Mouse (Mus musculus) CH12.LX (cell line): Measurements from ENCODE around the gene Zcchc3. TPM values are rescaled to one million over a fixed set of nuclear protein-coding genes. Genes with fewer than 3 reads are reported as not detected.

ENCODE experiments used
- DNase-seq: peaks from one replicate; pipeline ENCODE4 v3.0.0-alpha.2; 2013; ENCODE audit errors: extremely low read depth
- H3K27ac ChIP-seq: 2 replicates; pipeline ENCODE4 v1.5.1; 2012; ENCODE audit warnings: low read depth, mild to moderate bottlenecking, control low read depth, moderate library complexity; ENCODE audit not compliant: insufficient read depth
- H3K27me3 ChIP-seq: replicated peaks from 2 replicates; pipeline ENCODE3; 2012; ENCODE audit warnings: inconsistent platforms
- H3K36me3 ChIP-seq, 2 experiments: replicated peaks in 1 of 2; 2 replicates each; pipeline versions ENCODE3 to v1.6.1; 2012; ENCODE audit warnings: inconsistent platforms in 1 of 2, low read length in 1 of 2, mild to moderate bottlenecking in 1 of 2, mixed read lengths in 1 of 2, moderate library complexity in 1 of 2; ENCODE audit not compliant: control insufficient read depth in 1 of 2, insufficient read depth in 1 of 2
- H3K4me1 ChIP-seq, 2 experiments: 2 replicates each; pipeline ENCODE4 v1.6.1; 2012; ENCODE audit warnings: inconsistent platforms in 1 of 2, moderate library complexity in 1 of 2; ENCODE audit not compliant: insufficient read depth in 2 of 2, control insufficient read depth in 1 of 2
- H3K4me2 ChIP-seq: 2 replicates; pipeline ENCODE4 v1.6.1; 2012; ENCODE audit warnings: low read depth, mild to moderate bottlenecking, control low read depth; ENCODE audit not compliant: poor library complexity, insufficient read depth, severe bottlenecking
- H3K4me3 ChIP-seq, 3 experiments: fragments of 150-350 bp in 1 of 3; sonication (generic) in 1 of 3; replicated peaks in 1 of 3; 2 replicates each; pipeline versions ENCODE3 to v1.5.1; 2011 to 2012; ENCODE audit warnings: low read depth in 2 of 3, low read length in 2 of 3, mild to moderate bottlenecking in 2 of 3, moderate library complexity in 2 of 3, control low read depth in 1 of 3, improper control_type of control experiment in 1 of 3, inconsistent platforms in 1 of 3, mixed read lengths in 1 of 3; ENCODE audit not compliant: poor library complexity in 1 of 3
- H3K79me2 ChIP-seq: replicated peaks from 2 replicates; pipeline ENCODE4 v1.6.1; 2012; ENCODE audit warnings: mild to moderate bottlenecking, moderate library complexity; ENCODE audit not compliant: control insufficient read depth, poor library complexity, insufficient read depth, severe bottlenecking; ENCODE audit errors: extremely low read depth
- H3K9ac ChIP-seq: 2 replicates; pipeline ENCODE4 v1.6.1; 2012; ENCODE audit warnings: low read depth, mild to moderate bottlenecking, control low read depth, moderate library complexity; ENCODE audit not compliant: insufficient read depth
- H3K9me3 ChIP-seq: replicated peaks from 2 replicates; pipeline ENCODE3; 2012; ENCODE audit warnings: low read length, inconsistent platforms, mixed read lengths
- CHD1 ChIP-seq: IDR thresholded peaks from 2 replicates; pipeline ENCODE4 v1.6.1; 2012; ENCODE audit warnings: low read depth, low read length, improper control_type of control experiment, inconsistent platforms
- CHD2 ChIP-seq: IDR thresholded peaks from 2 replicates; pipeline ENCODE4 v1.6.1; 2011; ENCODE audit warnings: low read length, improper control_type of control experiment
- E2F4 ChIP-seq: IDR thresholded peaks from 2 replicates; pipeline ENCODE4 v1.6.1; 2011; ENCODE audit warnings: low read depth, low read length, improper control_type of control experiment; ENCODE audit not compliant: insufficient replicate concordance
- ELF1 ChIP-seq: IDR thresholded peaks from 2 replicates; pipeline ENCODE4 v1.6.1; 2014; ENCODE audit warnings: low read depth, mild to moderate bottlenecking, inconsistent platforms, low read length, improper control_type of control experiment
- ETS1 ChIP-seq: conservative IDR thresholded peaks from 2 replicates; pipeline ENCODE4 v1.6.1; 2012; ENCODE audit warnings: low read depth, mild to moderate bottlenecking, inconsistent platforms, low read length, improper control_type of control experiment, moderate library complexity
- GABPA ChIP-seq: IDR thresholded peaks from 2 replicates; pipeline ENCODE4 v1.6.1; 2012; ENCODE audit warnings: low read depth, low read length, improper control_type of control experiment, inconsistent platforms; ENCODE audit not compliant: insufficient replicate concordance
- HCFC1 ChIP-seq: IDR thresholded peaks from 2 replicates; pipeline ENCODE4 v1.6.1; 2012; ENCODE audit warnings: low read depth, mild to moderate bottlenecking, inconsistent platforms, low read length, improper control_type of control experiment
- KAT2A ChIP-seq: IDR thresholded peaks from 2 replicates; pipeline ENCODE4 v1.6.1; 2012; ENCODE audit warnings: low read length, improper control_type of control experiment, inconsistent platforms; ENCODE audit not compliant: insufficient replicate concordance
- MAX ChIP-seq: IDR thresholded peaks from 2 replicates; pipeline ENCODE4 v1.6.1; 2011; ENCODE audit warnings: low read length, improper control_type of control experiment
- MXI1 ChIP-seq: IDR thresholded peaks from 2 replicates; pipeline ENCODE4 v1.6.1; 2011; ENCODE audit warnings: mild to moderate bottlenecking, low read depth, low read length, improper control_type of control experiment
- POLR2AphosphoS2 ChIP-seq: IDR thresholded peaks from 2 replicates; pipeline ENCODE4 v1.6.1; 2011; ENCODE audit warnings: low read depth, low read length, improper control_type of control experiment
- RCOR1 ChIP-seq: conservative IDR thresholded peaks from 2 replicates; pipeline ENCODE4 v1.6.1; 2012; ENCODE audit warnings: low read depth, mild to moderate bottlenecking, inconsistent platforms, low read length, improper control_type of control experiment
- UBTF ChIP-seq: IDR thresholded peaks from 2 replicates; pipeline ENCODE4 v1.6.1; 2012; ENCODE audit warnings: low read depth, mild to moderate bottlenecking, inconsistent platforms, low read length, improper control_type of control experiment, moderate library complexity
- ZKSCAN1 ChIP-seq: IDR thresholded peaks from 2 replicates; pipeline ENCODE4 v1.6.1; 2012; ENCODE audit warnings: low read depth, inconsistent platforms, low read length, improper control_type of control experiment, borderline replicate concordance
- ZMIZ1 ChIP-seq: IDR thresholded peaks from 2 replicates; pipeline ENCODE4 v1.6.1; 2012; ENCODE audit warnings: low read depth, mild to moderate bottlenecking, inconsistent platforms, low read length, improper control_type of control experiment
- dilution Hi-C: fragments of 300-500 bp; cut with MboI; formaldehyde crosslinking; loops from 2 replicates; pipeline ENCODE4 v1.14.3; 2020; ENCODE audit warnings: low sequenced_read_pairs; ENCODE audit not compliant: extremely low pct_unique_long_range_greater_than_20kb, extremely low pct_ligation_motif_present
- in situ Hi-C: fragments of 300-500 bp; cut with MboI; formaldehyde crosslinking; loops from 3 replicates; pipeline ENCODE4 v1.14.3; 2019; ENCODE audit warnings: low sequenced_read_pairs, low pct_ligation_motif_present, low pct_unique_long_range_greater_than_20kb, mixed read lengths
- polyA plus RNA-seq: library from polyadenylated mRNA; unstranded; fragments of >175 nt; gene quantifications from 2 replicates; pipeline ENCODE4 v1.2.1, GENCODE M21; 2012; ENCODE audit warnings: low read depth; ENCODE audit not compliant: insufficient read length
- total RNA-seq, 2 experiments: library from RNA; depleted of rRNA; stranded (reverse); fragments of 300-350 nt in 1 of 2; fragments of >200 nt in 1 of 2; gene quantifications; 2 replicates each; pipeline ENCODE4 v1.2.3; 2012 to 2014

Zcchc3 gene
- total and polyA plus RNA-seq, 3 experiments, result not detected

DNA sequence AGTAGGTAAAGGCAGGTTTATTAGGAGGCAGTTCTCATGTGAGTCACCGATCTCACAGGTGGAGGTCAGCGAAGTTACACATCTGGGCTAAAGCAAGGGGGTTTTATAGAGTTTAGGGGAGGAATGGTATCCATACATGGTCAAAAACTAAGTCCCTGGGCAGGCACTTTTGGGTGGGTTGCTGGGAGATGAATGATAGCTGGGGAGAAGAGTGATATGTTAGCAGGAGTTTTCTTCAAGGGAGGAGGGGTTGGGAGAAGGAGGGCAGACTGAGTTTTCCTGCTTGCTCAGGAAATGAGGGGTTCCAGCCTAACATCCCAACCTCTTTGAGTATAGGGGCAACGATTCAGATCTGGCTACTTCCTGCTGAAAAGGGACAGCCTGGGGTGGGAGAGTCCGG, 460 bp upstream of the Zcchc3 start, which contains the start of gene 6820408C15Rik:
6820408C15Rik (plus strand) TSS at position 301 of the 400 bp plus-strand sequence.
- in situ Hi-C loops, result no loop called here
- Histone ChIP-seq H3K9ac (no peak within 1 kb of the TSS), H3K27me3 (peaks cover 17% of the 10 kb centered on the region), H3K9me3 (peaks cover 33% of the 10 kb centered on the region), H3K4me3 (no peak within 1 kb of the TSS), H3K79me2 (no peaks in the 10 kb centered on the region), H3K4me1 (no peaks in the 10 kb centered on the region), H3K36me3 (no peaks in the 10 kb centered on the region), H3K27ac (no peak within 1 kb of the TSS), H3K4me2 (no peak within 1 kb of the TSS)
- no peak for TF ChIP-seq GABPA
- no peak for TF ChIP-seq HCFC1
- no peak for TF ChIP-seq CHD1
- no peak for TF ChIP-seq MXI1
- no peak for TF ChIP-seq UBTF
- no peak for TF ChIP-seq E2F4
- no peak for TF ChIP-seq CHD2
- TF ChIP-seq ZKSCAN1, result no peak
- TF ChIP-seq KAT2A, result no peak
- no peak for DNase-seq
- dilution Hi-C loops, result no loop called here

DNA sequence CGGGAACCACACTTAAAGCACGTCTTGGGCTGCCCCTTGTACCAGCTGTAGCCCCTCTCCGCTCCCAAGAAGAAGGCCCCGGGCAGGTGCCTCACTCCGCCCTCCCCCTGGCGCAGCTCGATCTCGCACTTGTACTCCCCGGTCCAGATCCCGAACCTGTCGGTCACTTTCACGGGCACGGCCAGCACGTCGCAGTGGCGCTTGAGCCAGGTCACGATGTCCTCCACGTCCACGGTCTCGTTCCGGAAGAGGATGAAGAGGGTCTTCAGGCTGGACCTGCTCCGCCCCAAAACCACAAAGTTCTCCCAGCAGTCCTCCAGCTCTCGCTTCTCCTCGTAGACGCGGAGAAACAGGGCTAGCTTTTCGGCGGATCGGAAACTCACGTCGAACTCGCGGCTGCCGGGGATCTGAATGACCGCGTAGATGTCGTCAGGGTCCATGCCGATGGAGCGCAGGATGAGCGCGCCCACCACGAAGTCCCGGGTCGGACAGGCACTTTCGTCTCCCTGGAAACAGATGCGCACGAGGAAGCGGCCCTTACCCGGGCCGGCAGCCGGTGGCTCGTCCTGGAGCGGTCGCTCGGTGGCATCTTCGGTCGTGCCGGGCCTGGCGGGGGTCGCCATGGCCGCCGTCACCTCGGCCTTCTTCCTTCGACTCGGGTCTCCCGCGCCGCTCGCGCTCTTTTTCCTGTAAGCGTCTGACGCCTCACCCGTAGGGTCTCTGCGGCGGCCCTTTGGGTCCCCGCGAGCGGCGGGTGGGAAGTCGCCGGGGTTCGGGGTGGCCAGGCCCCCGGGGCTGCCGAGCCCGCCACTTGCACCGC, 852 bp downstream of the Zcchc3 start:
- peaks cover 24% of the 10 kb centered on the region for H3K27me3 ChIP-seq
- H3K4me1 ChIP-seq, result no peaks in the 10 kb centered on the region
- H3K4me3 ChIP-seq, result no peak overlapping the region
- H3K9me3 ChIP-seq, result peaks cover 30% of the 10 kb centered on the region
- H3K4me2 ChIP-seq, result no peak overlapping the region
- in situ Hi-C loops, result no loop called here
- no peak overlapping the region for H3K27ac ChIP-seq
- DNase-seq, result no peak
- no peaks in the 10 kb centered on the region for H3K79me2 ChIP-seq
- TF ChIP-seq POLR2AphosphoS2, result no peak
- TF ChIP-seq RCOR1, result no peak
- TF ChIP-seq ELF1, result no peak
- no peak for TF ChIP-seq E2F4
- TF ChIP-seq KAT2A, result no peak
- no peak for TF ChIP-seq UBTF
- no peak for TF ChIP-seq MAX
- no peak for TF ChIP-seq ETS1
- TF ChIP-seq ZMIZ1, result no peak
- TF ChIP-seq, all 38 proteins: peak for 0
- dilution Hi-C loops, result no loop called here
- H3K36me3 ChIP-seq, result no peaks in the 10 kb centered on the region
- no peak overlapping the region for H3K9ac ChIP-seq
